Mouse (Mus musculus) C2C12 (cell line): Measurements from ENCODE around the gene Pcnx.

ENCODE experiments used
- CTCF ChIP-seq: IDR thresholded peaks from one replicate; pipeline ENCODE4 v1.5.1; 2011; ENCODE audit not compliant: control insufficient read depth, insufficient read depth, insufficient read length
- MAX ChIP-seq: IDR thresholded peaks from one replicate; pipeline ENCODE4 v1.6.1; 2011; ENCODE audit warnings: mild to moderate bottlenecking, control low read depth
- MYOG ChIP-seq: IDR thresholded peaks from one replicate; pipeline ENCODE4 v1.6.1; 2011; ENCODE audit not compliant: control insufficient read depth, insufficient read length; ENCODE audit errors: extremely low read depth

GRCm38 (mm10) chr12:81915176-81915950 is 55.5 kb downstream of the Pcnx start:
- TF ChIP-seq CTCF (peak; percentile 74), MYOG (no peak), MAX (no peak)
